ENCODE assay signal across 8 mouse cellular contexts in genomic region chr5:5663057-5663456, GRCm38 (mm10). TPM values are rescaled to one million over a fixed set of nuclear protein-coding genes. Genes with fewer than 3 reads are reported as not detected.
DNase-seq lines count a peak whose midpoint lies in the region; ATAC-seq and TF ChIP-seq lines count a peak whose summit lies in the region.
"Had no signal": no experiment of that assay in that cellular context is flagged by ENCODE, and none has a peak within 500 bp of the region (broad histone marks: within the 10 kb centered on the region; RNA-seq: fewer than 3 reads in every experiment).

No protein-coding gene starts in this region.

- no peaks in the 10 kb centered on the region; the same call in 1 of the 2 replicates for H3K4me1 ChIP-seq in liver, embryonic 13.5 days (replicated peaks)
- H3K4me1 ChIP-seq in forebrain, embryonic 13.5 days: peaks cover 18% of the 10 kb centered on the region; the same call in 1 of the 2 replicates
- H3K4me1 ChIP-seq in limb, embryonic 13.5 days: peaks cover 6% of the 10 kb centered on the region
- 0 out of 2 replicates have a peak, but pooled peaks cover 2% of the 10 kb centered on the region for H3K4me1 ChIP-seq in olfactory bulb, adult 2 months (ENCODE audit: control insufficient read depth, insufficient read depth, low read length)

- DNase-seq in liver, embryonic 13.5 days: no peak
- DNase-seq in liver: no peak
- DNase-seq in adrenal gland, postnatal 4 days (ENCODE audit: low spot score in 2 of 2): no peak
- DNase-seq: gastrocnemius, postnatal 36 days had no signal

- H3K4me3 ChIP-seq in liver, embryonic 13.5 days (replicated peaks): no peak overlapping the region
- H3K4me3 ChIP-seq in forebrain, embryonic 13.5 days: peak overlapping the region; percentile 71
- peak overlapping the region; percentile 74 for H3K4me3 ChIP-seq in limb, embryonic 13.5 days
- H3K4me3 ChIP-seq in olfactory bulb, adult 2 months (ENCODE audit: insufficient read depth, low read depth, low read length): peak overlapping the region; percentile 4; the same call in 1 of the 2 replicates

- no peak for TF ChIP-seq CTCF in olfactory bulb, adult 2 months (IDR thresholded peaks at IDR 0.05; ENCODE audit: insufficient read depth, low read depth, low read length)

- H3K27ac ChIP-seq in liver, embryonic 13.5 days: no peak overlapping the region
- H3K27ac ChIP-seq in forebrain, embryonic 13.5 days: no peak overlapping the region
- H3K27ac ChIP-seq in limb, embryonic 13.5 days: no peak overlapping the region
- no peak overlapping the region for H3K27ac ChIP-seq in olfactory bulb, adult 2 months (ENCODE audit: insufficient read depth, low read depth, low read length)

- H3K4me2 ChIP-seq in liver, embryonic 13.5 days: peak overlapping the region; percentile 76; the same call in 1 of the 2 replicates
- peak overlapping the region; percentile 94 for H3K4me2 ChIP-seq in forebrain, embryonic 13.5 days
- H3K4me2 ChIP-seq in limb, embryonic 13.5 days (replicated peaks): peak overlapping the region; percentile 97

- H3K9me3 ChIP-seq in liver, embryonic 13.5 days (replicated peaks): no peaks in the 10 kb centered on the region
- H3K9me3 ChIP-seq in forebrain, embryonic 13.5 days (replicated peaks): no peaks in the 10 kb centered on the region
- no peaks in the 10 kb centered on the region for H3K9me3 ChIP-seq in limb, embryonic 13.5 days

- H3K9ac ChIP-seq in liver, embryonic 13.5 days: no peak overlapping the region
- no peak overlapping the region for H3K9ac ChIP-seq in forebrain, embryonic 13.5 days
- H3K9ac ChIP-seq in limb, embryonic 13.5 days: peak overlapping the region; percentile 81; the same call in 1 of the 2 replicates

- H3K36me3 ChIP-seq in liver, embryonic 13.5 days: no peaks in the 10 kb centered on the region
- no peaks in the 10 kb centered on the region for H3K36me3 ChIP-seq in forebrain, embryonic 13.5 days (ENCODE audit: poor library complexity, severe bottlenecking)
- H3K36me3 ChIP-seq in limb, embryonic 13.5 days: no peaks in the 10 kb centered on the region

- no peak for TF ChIP-seq POLR2A in olfactory bulb, adult 2 months (IDR thresholded peaks at IDR 0.05; ENCODE audit: insufficient read depth, low read depth, low read length)

- 42% methylated on average over 6 of the region's 6 CpGs for WGBS in liver, embryonic 13.5 days (ENCODE audit: insufficient replicate concordance)
- WGBS in forebrain, embryonic 13.5 days: 50% methylated on average over 6 of the region's 6 CpGs
- 39% methylated on average over 6 of the region's 6 CpGs for WGBS in limb, embryonic 13.5 days
- WGBS in olfactory bulb, adult 2 months: 46% methylated on average over 6 of the region's 6 CpGs

- H3K27me3 ChIP-seq in liver, embryonic 13.5 days: peaks cover 13% of the 10 kb centered on the region
- H3K27me3 ChIP-seq in forebrain, embryonic 13.5 days: no peaks in the 10 kb centered on the region
- H3K27me3 ChIP-seq in limb, embryonic 13.5 days: peaks cover 5% of the 10 kb centered on the region; the same call in 1 of the 2 replicates

- ATAC-seq in liver, embryonic 13.5 days (ENCODE audit: low read depth): no peak
- ATAC-seq in forebrain, embryonic 13.5 days: peak; percentile 19
- no peak for ATAC-seq in limb, embryonic 13.5 days (ENCODE audit: low FRiP score, low read depth)
- no peak for ATAC-seq in megakaryocyte, adult 5-6 weeks (ENCODE audit: poor library complexity, severe bottlenecking)

RNA-seq across cellular contexts. Expression of gene Cfap69, which starts 1.0 kb away (rescaled TPM):
- polyA plus RNA-seq in liver, embryonic 13.5 days (2015; fragmentation: Nextera tagmentation; extraction: Ambion mirVana): 0.21 and 0.53 TPM in 2 replicates
- polyA plus RNA-seq in forebrain, embryonic 13.5 days (2015; fragmentation: Nextera tagmentation; extraction: Ambion mirVana): 7.3 and 8.3 TPM in 2 replicates
- 2.5 and 2.7 TPM in 2 replicates for polyA plus RNA-seq in limb, embryonic 13.5 days (2015; fragmentation: Nextera tagmentation; extraction: Ambion mirVana)
- polyA plus RNA-seq in olfactory bulb, adult 2 months (2012; ENCODE audit: insufficient read depth, insufficient read length, low replicate concordance, missing spikeins): not detected in 2 replicates
- 1 to 10 TPM; 6.0 to 7.3 TPM for total RNA-seq in adrenal gland, postnatal 4 days (2021)
- not detected in 2 replicates for total RNA-seq in megakaryocyte, adult 5-6 weeks (2015)
- not detected in 2 replicates for total RNA-seq in megakaryocyte, adult 5-6 weeks (2017)

RNA-seq across cellular contexts. Expression of gene Steap2, which starts 31.3 kb away (rescaled TPM):
- 4.9 and 6.6 TPM in 2 replicates for polyA plus RNA-seq in liver, embryonic 13.5 days (2015; fragmentation: Nextera tagmentation; extraction: Ambion mirVana)
- polyA plus RNA-seq in forebrain, embryonic 13.5 days (2015; fragmentation: Nextera tagmentation; extraction: Ambion mirVana): 5.4 and 6.2 TPM in 2 replicates
- 7.4 and 7.5 TPM in 2 replicates for polyA plus RNA-seq in limb, embryonic 13.5 days (2015; fragmentation: Nextera tagmentation; extraction: Ambion mirVana)
- not detected in 2 replicates for polyA plus RNA-seq in olfactory bulb, adult 2 months (2012; ENCODE audit: insufficient read depth, insufficient read length, low replicate concordance, missing spikeins)
- total RNA-seq in adrenal gland, postnatal 4 days (2021): 10 to 100 TPM; 21.2 to 26.7 TPM
- 0.09 TPM in 1 of 2 replicates, not detected in the other for total RNA-seq in megakaryocyte, adult 5-6 weeks (2015)
- not detected in 2 replicates for total RNA-seq in megakaryocyte, adult 5-6 weeks (2017)
